Mouse (Mus musculus): ENCODE results near the gene Arntl. TPM values are rescaled to one million over a fixed set of nuclear protein-coding genes. Genes with fewer than 3 reads are reported as not detected.
"Not testable (repeated sequence)": the region's sequence is repeated elsewhere in the genome, so short reads cannot be mapped to it uniquely, and the experiment has no call there.

The Arntl gene
- polyA plus RNA-seq, 1 experiment from 2014 or later = 12.9 TPM

DNA sequence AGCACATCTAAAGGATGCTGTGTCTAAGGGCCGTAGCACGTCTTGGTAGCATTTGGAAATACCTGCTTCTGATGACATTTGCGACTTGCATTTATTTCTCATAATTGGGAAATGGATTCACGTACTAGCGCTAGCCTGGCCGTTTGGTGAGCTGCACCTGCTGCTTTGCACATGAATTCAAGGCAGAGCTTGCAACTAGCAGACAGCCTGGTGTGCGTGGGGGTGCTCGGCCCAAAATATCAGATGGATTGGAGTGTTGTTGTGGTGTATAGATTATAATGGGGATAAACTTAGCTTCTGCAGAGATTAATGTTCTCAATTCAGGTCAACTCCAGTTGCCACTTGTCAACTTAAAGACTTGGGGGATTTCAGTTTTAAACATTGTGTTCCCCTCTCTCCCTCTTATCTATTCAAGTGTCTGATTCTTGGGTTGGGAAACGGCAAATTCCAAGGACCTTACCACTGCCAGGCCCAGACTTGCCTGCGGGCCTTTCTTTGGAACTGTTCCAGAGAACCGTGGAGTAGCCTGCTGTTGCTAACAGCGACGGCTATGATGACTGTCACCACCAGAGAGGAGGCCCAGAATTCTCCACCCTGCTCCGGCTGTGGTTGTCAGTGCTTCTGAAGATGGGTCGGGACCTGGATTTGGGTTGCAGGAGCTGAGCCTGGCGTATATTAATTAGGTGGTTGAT lies 42.0 kb downstream of the Arntl start:
- ChIA-PET POLR2A (interaction anchor here (1.1 kb wide), 1 partner anchor 9 kb away, joined by 3 read pairs; no protein-coding TSS in a partner anchor), CTCF (interaction anchor here (1.9 to 6.5 kb wide), 3 partner anchors 11 to 107 kb away, joined by 5 to 53 read pairs (median 30); no protein-coding TSS in a partner anchor)
- ATAC-seq = peak; percentile 54
- DNase-seq (ENCODE audit: low read depth, low spot score) = peak; percentile 53
- no peak for TF ChIP-seq CTCF (IDR thresholded peaks at IDR 0.05)
- in situ Hi-C loops (cut with MboI; ENCODE audit: low pct_unique_long_range_greater_than_20kb) = no loop called here
- no peaks in the 10 kb centered on the region for H3K27me3 ChIP-seq

DNA sequence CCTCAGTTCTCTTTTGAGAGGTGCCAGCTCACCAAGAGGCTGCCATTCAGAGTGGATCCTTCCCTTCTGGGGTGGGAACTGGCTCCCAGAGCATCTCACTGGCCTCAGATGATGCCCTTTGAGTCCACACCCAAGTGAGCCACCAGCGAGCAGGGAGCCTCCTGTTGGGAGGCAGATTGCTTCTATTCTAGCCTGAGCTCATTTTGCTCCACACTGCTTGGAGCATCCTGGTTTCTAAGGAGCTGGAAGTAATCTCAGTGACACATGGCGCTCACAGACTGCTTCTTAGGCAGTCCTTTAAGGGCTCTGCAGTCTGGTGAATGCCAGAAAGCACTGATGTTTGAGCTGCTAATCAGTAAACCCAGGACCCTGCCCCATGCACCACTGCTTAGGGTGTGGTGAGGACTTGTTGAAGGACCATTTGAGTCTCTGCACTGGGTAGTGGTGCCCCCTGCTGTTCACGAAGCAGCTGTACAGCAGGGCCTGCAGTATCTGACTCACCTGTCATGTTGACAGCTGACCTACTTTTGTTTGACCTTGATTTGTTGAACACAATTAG lies 43.2 kb downstream of the Arntl start:
- CTCF ChIA-PET = interaction anchor here (0.8 to 6.5 kb wide), 16 partner anchors 9 to 329 kb away, joined by 3 to 53 read pairs (median 3); no protein-coding TSS in a partner anchor
- no peak for ATAC-seq
- POLR2A ChIA-PET = interaction anchor here (0.7 to 1.4 kb wide), 3 partner anchors 34 to 106 kb away, joined by 3 to 5 read pairs (median 3); no protein-coding TSS in a partner anchor
- in situ Hi-C loops (cut with MboI; ENCODE audit: low pct_unique_long_range_greater_than_20kb) = loop anchor here (5.0 to 25.0 kb wide), 3 partner anchors 103 to 863 kb away; no protein-coding TSS in a partner anchor
- TF ChIP-seq CTCF (IDR thresholded peaks at IDR 0.05) = peak; percentile 92
- DNase-seq (ENCODE audit: low read depth, low spot score) = no peak
- no peaks in the 10 kb centered on the region for H3K27me3 ChIP-seq

DNA sequence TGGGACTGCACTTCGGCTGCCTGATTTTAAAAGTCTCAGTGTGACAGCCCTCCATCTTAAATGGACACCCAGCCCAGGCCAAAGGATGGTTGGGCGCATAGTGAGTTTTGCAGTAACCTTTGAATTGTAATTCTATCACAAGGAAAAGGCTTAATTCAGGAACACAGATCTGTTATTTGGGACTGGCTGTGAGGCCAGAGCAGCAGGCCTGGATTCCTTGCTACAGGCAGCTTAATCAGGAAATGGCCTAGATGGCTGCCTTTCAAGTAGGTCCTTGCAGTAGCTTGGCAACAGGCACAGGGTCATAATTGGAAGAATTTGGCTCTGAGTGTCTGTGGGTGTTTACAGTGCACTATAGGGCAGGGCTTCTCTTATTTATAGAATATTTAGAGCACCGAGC lies 43.7 kb downstream of the Arntl start:
- in situ Hi-C loops (cut with MboI; ENCODE audit: low pct_unique_long_range_greater_than_20kb) = loop anchor here (5.0 to 25.0 kb wide), 3 partner anchors 104 to 864 kb away; no protein-coding TSS in a partner anchor
- no peaks in the 10 kb centered on the region for H3K27me3 ChIP-seq
- POLR2A ChIA-PET = interaction anchor here (0.7 to 1.4 kb wide), 3 partner anchors 35 to 107 kb away, joined by 3 to 5 read pairs (median 3); no protein-coding TSS in a partner anchor
- DNase-seq (ENCODE audit: low read depth, low spot score) (no peak), ATAC-seq (no peak)
- TF ChIP-seq CTCF (IDR thresholded peaks at IDR 0.05) = no peak
- CTCF ChIA-PET = interaction anchor here (0.8 to 6.5 kb wide), 15 partner anchors 9 to 330 kb away, joined by 3 to 53 read pairs (median 3); no protein-coding TSS in a partner anchor

DNA sequence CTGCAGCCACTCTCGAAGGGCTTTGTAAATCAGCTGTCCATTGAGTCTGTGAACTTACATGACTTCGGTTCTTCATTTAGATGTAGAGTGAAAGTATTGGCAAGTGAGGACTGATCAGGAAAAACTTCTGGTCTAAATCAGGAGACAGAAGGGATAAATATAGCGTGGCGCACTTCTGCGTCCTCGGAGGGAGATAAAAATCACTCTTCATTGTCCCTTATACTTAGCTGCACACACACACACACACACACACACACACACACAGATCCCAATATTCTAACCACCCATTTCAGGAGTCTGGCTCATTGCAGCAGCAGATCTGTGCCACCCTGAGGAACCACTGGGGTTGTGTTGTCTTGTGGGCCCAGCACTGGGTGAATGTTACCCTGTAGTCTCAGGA lies 44.3 kb downstream of the Arntl start:
- ATAC-seq = no peak
- H3K27me3 ChIP-seq = no peaks in the 10 kb centered on the region
- POLR2A ChIA-PET = interaction anchor here (1.1 kb wide), 1 partner anchor 35 kb away, joined by 5 read pairs; no protein-coding TSS in a partner anchor
- no peak for DNase-seq (ENCODE audit: low read depth, low spot score)
- no peak for TF ChIP-seq CTCF (IDR thresholded peaks at IDR 0.05)
- CTCF ChIA-PET = interaction anchor here (0.9 to 6.5 kb wide), 9 partner anchors 9 to 118 kb away, joined by 3 to 53 read pairs (median 7); no protein-coding TSS in a partner anchor
- in situ Hi-C loops (cut with MboI; ENCODE audit: low pct_unique_long_range_greater_than_20kb) = loop anchor here (5.0 to 25.0 kb wide), 3 partner anchors 104 to 864 kb away; no protein-coding TSS in a partner anchor

DNA sequence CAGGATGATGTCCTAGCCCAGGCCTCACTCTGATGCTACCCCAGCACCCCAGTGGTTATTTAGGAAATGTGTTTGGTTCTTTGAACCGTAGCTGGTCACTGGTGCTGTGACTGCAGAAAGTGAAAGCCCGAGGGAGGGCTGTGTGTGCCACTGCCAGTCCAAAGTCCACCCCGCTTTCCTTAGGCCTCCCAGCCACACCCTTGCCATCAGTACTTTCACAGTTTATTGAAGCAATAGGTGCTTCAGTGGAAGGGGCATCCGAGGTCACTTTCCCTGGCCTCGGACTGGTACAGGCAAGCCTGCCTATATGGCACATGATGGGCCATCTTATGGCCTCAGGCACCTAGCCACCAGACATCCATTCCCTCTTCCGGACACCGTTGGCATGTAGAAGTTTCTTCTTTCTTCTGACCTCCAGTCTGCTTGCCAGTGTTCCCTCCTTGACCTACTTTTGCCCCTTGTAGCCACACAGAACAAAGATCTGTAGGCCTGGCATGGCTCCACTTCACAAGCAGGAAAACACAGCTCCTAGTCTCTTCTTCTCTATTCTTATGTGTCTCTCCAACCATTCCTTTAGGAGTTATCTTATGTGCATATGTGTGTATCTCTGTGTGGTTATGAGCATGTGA lies 46.6 kb downstream of the Arntl start:
- no peak for ATAC-seq
- ChIA-PET CTCF (interaction anchor here (2.0 to 5.5 kb wide), 2 partner anchors 58 to 111 kb away, joined by 6 to 30 read pairs; no protein-coding TSS in a partner anchor), POLR2A (no interaction called here)
- H3K27me3 ChIP-seq = no peaks in the 10 kb centered on the region
- no peak for DNase-seq (ENCODE audit: low read depth, low spot score)
- in situ Hi-C loops (cut with MboI; ENCODE audit: low pct_unique_long_range_greater_than_20kb) = loop anchor here (5.0 to 25.0 kb wide), 3 partner anchors 107 to 867 kb away; no protein-coding TSS in a partner anchor
- TF ChIP-seq CTCF (IDR thresholded peaks at IDR 0.05) = no peak

- DNase-seq (ENCODE audit: low read depth, low spot score) (no peak), ATAC-seq (no peak)
- in situ Hi-C loops (cut with MboI; ENCODE audit: low pct_unique_long_range_greater_than_20kb) = loop anchor here (25.0 kb wide), 1 partner anchor 869 kb away; no protein-coding TSS in a partner anchor
- ChIA-PET CTCF (interaction anchor here (0.8 to 1.3 kb wide), 4 partner anchors 9 to 113 kb away, joined by 3 to 13 read pairs (median 7); no protein-coding TSS in a partner anchor), POLR2A (interaction anchor here (0.6 to 0.7 kb wide), 2 partner anchors 12 to 110 kb away, joined by 3 to 6 read pairs; no protein-coding TSS in a partner anchor)
- TF ChIP-seq CTCF (IDR thresholded peaks at IDR 0.05) = peak; percentile 86
- no peaks in the 10 kb centered on the region for H3K27me3 ChIP-seq
Measured at GRCm38 (mm10) chr7:113256046-113256445, 48.8 kb downstream of the Arntl start.

DNA sequence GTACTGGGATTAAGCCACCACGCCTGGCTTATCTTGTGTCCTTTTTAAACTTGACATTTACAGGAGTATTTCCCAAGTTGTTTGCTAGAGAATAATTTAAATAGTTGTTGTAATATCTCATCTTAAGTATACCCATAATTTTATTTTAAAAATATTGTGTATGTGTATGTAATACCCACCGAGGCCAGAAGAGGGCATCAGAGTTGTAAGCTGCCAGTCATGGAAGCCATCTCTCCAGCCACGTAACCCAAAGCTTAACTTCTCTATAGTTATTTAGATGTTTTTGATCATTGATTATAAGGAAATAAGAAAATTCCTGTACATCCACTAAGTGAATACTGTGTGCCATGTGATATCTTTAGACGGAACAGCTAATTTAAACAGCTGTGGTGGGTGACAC lies 51.2 kb downstream of the Arntl start:
- no peaks in the 10 kb centered on the region for H3K27me3 ChIP-seq
- in situ Hi-C loops (cut with MboI; ENCODE audit: low pct_unique_long_range_greater_than_20kb) = loop anchor here (25.0 kb wide), 1 partner anchor 871 kb away; no protein-coding TSS in a partner anchor
- ChIA-PET POLR2A (interaction anchor here (1.6 kb wide), 1 partner anchor 9 kb away, joined by 3 read pairs; no protein-coding TSS in a partner anchor), CTCF (interaction anchor here (0.7 to 1.2 kb wide), 4 partner anchors 10 to 115 kb away, joined by 3 to 8 read pairs (median 3); no protein-coding TSS in a partner anchor)
- TF ChIP-seq CTCF (IDR thresholded peaks at IDR 0.05) = peak; percentile 52
- DNase-seq (ENCODE audit: low read depth, low spot score) = no peak
- no peak for ATAC-seq

DNA sequence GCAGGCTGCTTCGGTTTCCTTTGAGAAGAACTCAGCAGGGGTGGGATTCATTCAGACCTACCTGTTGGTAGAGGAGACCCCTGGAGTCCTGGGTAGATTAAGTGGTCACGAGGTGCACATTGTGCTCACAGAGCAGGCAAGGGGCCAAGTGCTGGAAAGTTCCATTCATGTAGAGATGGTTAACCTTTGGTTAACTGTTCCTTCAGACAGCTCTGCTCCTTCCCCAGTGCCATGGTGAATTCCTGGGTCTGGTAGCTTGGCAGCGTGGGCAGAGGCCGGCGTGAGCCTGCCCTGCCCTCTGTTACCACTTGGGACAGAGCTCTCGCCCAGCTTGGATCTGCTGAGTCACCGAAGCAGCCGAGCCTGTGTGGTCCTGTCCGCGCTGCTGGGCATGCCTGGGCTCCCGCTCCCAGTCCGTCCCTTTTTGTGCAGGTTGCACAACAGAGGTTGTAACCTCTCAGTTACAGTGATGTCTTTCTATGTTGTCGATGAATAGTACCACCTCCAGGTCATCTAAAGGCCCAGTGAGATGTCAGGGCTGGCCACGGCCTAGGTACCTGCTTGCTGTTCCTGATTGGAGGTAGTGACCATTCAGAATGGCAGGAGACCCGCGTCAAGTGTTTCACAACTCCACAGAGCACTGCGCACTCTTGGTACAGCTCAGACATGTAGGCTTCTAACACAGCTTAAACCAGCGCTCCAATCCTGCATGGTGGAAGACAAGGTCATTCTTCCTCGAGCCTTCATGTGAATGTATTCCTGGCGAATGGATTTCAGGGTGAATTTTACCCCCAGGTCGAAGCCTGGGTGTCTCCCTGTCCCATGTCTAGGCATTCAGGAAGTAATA lies 53.3 kb downstream of the Arntl start:
- DNase-seq (ENCODE audit: low read depth, low spot score) (no peak), ATAC-seq (peak; percentile 97)
- TF ChIP-seq CTCF (IDR thresholded peaks at IDR 0.05) = peak; percentile 43
- in situ Hi-C loops (cut with MboI; ENCODE audit: low pct_unique_long_range_greater_than_20kb) = loop anchor here (25.0 kb wide), 1 partner anchor 873 kb away; no protein-coding TSS in a partner anchor
- H3K27me3 ChIP-seq = no peaks in the 10 kb centered on the region
- POLR2A ChIA-PET = no interaction called here
- CTCF ChIA-PET = interaction anchor here (0.9 to 1.5 kb wide), 7 partner anchors 9 to 339 kb away, joined by 3 to 5 read pairs (median 3); no protein-coding TSS in a partner anchor

DNA sequence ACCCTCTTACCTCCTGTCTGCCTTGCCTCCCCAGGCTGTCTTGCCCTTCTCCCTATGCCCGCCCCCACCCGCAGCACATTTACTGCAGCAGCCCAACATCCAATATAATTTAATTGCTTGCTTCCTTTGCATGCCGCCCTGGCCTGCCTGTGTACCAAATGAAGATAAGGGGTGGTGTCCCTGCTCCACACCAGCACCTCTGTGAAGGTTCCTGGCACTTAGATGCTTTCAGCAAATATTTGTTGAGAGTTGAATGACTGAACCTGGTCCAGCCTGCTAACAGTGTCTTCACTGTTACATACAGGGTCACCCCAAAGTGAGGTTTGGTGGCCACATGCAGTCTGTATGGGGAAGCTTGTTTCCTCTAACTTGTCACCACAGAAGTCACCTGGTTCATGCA lies 54.4 kb downstream of the Arntl start:
- no peak for ATAC-seq
- ChIA-PET POLR2A (no interaction called here), CTCF (no interaction called here)
- in situ Hi-C loops (cut with MboI; ENCODE audit: low pct_unique_long_range_greater_than_20kb) = loop anchor here (25.0 kb wide), 1 partner anchor 874 kb away; no protein-coding TSS in a partner anchor
- DNase-seq (ENCODE audit: low read depth, low spot score) = no peak
- TF ChIP-seq CTCF (IDR thresholded peaks at IDR 0.05) = no peak
- no peaks in the 10 kb centered on the region for H3K27me3 ChIP-seq

- DNase-seq (ENCODE audit: low read depth, low spot score); ATAC-seq; H3K27me3 ChIP-seq; POLR2A ChIA-PET; CTCF ChIA-PET: not testable (repeated sequence)
- in situ Hi-C loops (cut with MboI; ENCODE audit: low pct_unique_long_range_greater_than_20kb) = loop anchor here (25.0 kb wide), 1 partner anchor 875 kb away; no protein-coding TSS in a partner anchor
Measured at GRCm38 (mm10) chr7:113262510-113263467, 55.5 kb downstream of the Arntl start.

Measured in Patski (cell line).